Mouse (Mus musculus) midbrain, embryonic 13.5 days (tissue): Measurements from ENCODE around the gene Sestd1. TPM values are rescaled to one million over a fixed set of nuclear protein-coding genes. Genes with fewer than 3 reads are reported as not detected.

Experiments
- ATAC-seq: fragments of 200-750 bp; cut with Nextera tagmentation; 2 replicates; pipeline ENCODE4 v1.8.0; 2017; ENCODE audit warnings: mild to moderate bottlenecking, moderate TSS enrichment, moderate library complexity
- H3K27ac ChIP-seq: fragments of 300-500 bp; sonication (generic); 2 replicates; pipeline ENCODE4 v1.5.1; 2015; ENCODE audit warnings: inconsistent platforms, mild to moderate bottlenecking, moderate library complexity
- H3K27me3 ChIP-seq: fragments of 300-500 bp; sonication (generic); 2 replicates; pipeline ENCODE4 v1.6.1; 2015; ENCODE audit warnings: mild to moderate bottlenecking, inconsistent platforms
- H3K36me3 ChIP-seq: fragments of 300-500 bp; sonication (generic); 2 replicates; pipeline ENCODE4 v1.6.1; 2015; ENCODE audit warnings: mild to moderate bottlenecking, inconsistent platforms
- H3K4me1 ChIP-seq: fragments of 300-500 bp; sonication (generic); replicated peaks from 2 replicates; pipeline ENCODE4 v1.6.1; 2015; ENCODE audit warnings: inconsistent platforms
- H3K4me2 ChIP-seq: fragments of 300-500 bp; sonication (generic); replicated peaks from 2 replicates; pipeline ENCODE4 v1.6.1; 2015; ENCODE audit warnings: moderate library complexity, mild to moderate bottlenecking, inconsistent platforms
- H3K4me3 ChIP-seq: fragments of 300-500 bp; sonication (generic); replicated peaks from 2 replicates; pipeline ENCODE4 v1.5.1; 2015; ENCODE audit warnings: mild to moderate bottlenecking, inconsistent platforms
- H3K9ac ChIP-seq: fragments of 300-500 bp; sonication (generic); replicated peaks from 2 replicates; pipeline ENCODE4 v1.6.1; 2015; ENCODE audit warnings: mild to moderate bottlenecking, inconsistent platforms
- H3K9me3 ChIP-seq: fragments of 300-500 bp; sonication (generic); 2 replicates; pipeline ENCODE4 v1.6.1; 2016; ENCODE audit warnings: mild to moderate bottlenecking, inconsistent platforms
- WGBS: fragments of 180-500 bp; shearing (Covaris S2); methylation state at CpG from one replicate; pipeline ENCODE4 v1.1.7; 2015; 5-methylcytosine and 5-hydroxymethylcytosine counted together
- polyA plus RNA-seq: library from polyadenylated mRNA; unstranded; fragments of >200 nt; fragmentation: Nextera tagmentation; extraction: Ambion mirVana; gene quantifications from 2 replicates; pipeline ENCODE4 v1.2.1, GENCODE M21; 2015

Gene Sestd1
- polyA plus RNA-seq, 1 experiment from 2014 or later, result 28.2 TPM

DNA sequence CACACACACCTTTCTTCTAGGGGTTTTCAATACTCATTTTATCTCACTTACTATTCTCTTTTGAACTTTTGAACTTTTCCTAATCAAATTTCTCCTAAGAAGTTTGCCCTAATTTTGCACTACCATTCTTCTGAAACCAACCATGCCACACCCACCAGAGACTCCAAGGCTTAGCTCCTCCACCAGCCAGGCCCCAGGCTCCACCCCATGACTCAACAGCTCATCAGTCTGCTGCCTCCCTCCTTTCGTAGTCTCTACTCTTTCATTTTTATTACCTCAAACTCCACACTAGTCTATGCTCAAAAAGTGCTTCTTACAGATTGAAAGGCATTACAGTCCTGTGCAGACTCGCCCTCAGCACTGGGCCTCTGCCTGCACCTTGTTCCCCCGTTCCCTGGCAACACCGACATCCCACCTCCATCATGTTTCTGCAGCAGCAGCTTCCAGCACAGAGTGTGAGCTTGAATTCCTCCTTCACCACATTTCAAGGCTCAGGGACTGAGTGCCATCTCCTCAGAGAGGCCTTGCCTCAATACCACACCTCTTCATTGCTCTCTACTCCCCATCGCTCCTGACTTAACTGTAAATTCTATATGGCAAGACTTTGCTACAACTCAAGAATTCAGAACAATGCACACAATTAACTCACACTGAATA, 79.3 kb downstream of the Sestd1 start:
- no peak for ATAC-seq
- no peaks in the 10 kb centered on the region for H3K27me3 ChIP-seq
- H3K9me3 ChIP-seq, result no peaks in the 10 kb centered on the region
- H3K9ac ChIP-seq, result no peak overlapping the region
- H3K4me2 ChIP-seq, result no peak overlapping the region
- no peak overlapping the region for H3K4me3 ChIP-seq
- H3K27ac ChIP-seq, result no peak overlapping the region
- H3K4me1 ChIP-seq, result no peaks in the 10 kb centered on the region
- WGBS, result 90% methylated on average over 5 of the region's 5 CpGs
- H3K36me3 ChIP-seq, result peaks cover 16% of the 10 kb centered on the region

DNA sequence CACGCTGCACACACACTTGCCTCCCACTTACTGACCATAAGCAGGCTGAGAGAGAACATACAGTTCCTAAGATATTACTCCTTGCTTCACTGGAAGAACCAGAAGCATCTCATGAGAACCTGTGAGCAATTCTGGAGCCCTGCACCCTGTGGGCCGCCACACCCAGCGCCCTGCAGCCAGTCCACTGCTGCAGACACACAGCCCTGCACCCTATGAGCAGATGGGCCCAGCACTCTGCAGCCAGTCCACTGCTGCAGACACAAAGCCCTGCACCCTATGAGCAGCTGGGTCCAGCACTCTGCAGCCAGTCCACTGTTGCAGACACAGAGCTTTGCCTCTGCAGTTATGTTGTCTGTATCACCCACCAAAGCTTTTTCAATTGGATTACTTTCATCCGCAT, 80.0 kb downstream of the Sestd1 start:
- 93% methylated on average over 4 of the region's 4 CpGs for WGBS
- peak; percentile 37; the same call in 1 of the 2 replicates for ATAC-seq
- H3K27ac ChIP-seq, result no peak overlapping the region

DNA sequence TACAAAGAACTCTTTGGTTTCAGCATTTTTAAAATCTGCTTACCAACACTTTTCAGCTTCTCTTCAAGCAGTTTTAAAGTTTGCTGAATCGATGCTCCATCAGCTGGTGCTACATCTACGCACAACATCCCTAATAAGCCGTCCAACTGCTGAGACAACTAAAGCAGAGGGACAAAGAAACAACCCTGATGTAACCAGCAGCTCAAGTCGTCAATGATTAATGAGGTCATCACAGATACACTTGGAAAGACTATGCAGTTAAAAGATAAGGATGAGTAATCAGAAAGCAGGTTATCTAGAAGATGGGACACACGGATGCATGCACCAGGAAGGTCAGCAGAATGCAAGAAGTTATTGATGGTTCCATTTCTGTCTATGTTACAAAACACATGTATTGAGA, 82.1 kb downstream of the Sestd1 start:
- no peak overlapping the region for H3K27ac ChIP-seq
- no peak overlapping the region for H3K9ac ChIP-seq
- no peaks in the 10 kb centered on the region for H3K9me3 ChIP-seq
- no peaks in the 10 kb centered on the region for H3K27me3 ChIP-seq
- H3K4me2 ChIP-seq, result no peak overlapping the region
- peaks cover 36% of the 10 kb centered on the region for H3K36me3 ChIP-seq
- WGBS, result 86% methylated on average over 5 of the region's 5 CpGs
- ATAC-seq, result no peak
- H3K4me3 ChIP-seq, result no peak overlapping the region
- H3K4me1 ChIP-seq, result no peaks in the 10 kb centered on the region

More for the DNA sequence above, 80.0 kb downstream of the Sestd1 start:
- Histone ChIP-seq H3K36me3 (peaks cover 15% of the 10 kb centered on the region), H3K4me1 (no peaks in the 10 kb centered on the region), H3K4me3 (no peak overlapping the region), H3K9me3 (no peaks in the 10 kb centered on the region), H3K27me3 (no peaks in the 10 kb centered on the region), H3K4me2 (no peak overlapping the region), H3K9ac (no peak overlapping the region)

DNA sequence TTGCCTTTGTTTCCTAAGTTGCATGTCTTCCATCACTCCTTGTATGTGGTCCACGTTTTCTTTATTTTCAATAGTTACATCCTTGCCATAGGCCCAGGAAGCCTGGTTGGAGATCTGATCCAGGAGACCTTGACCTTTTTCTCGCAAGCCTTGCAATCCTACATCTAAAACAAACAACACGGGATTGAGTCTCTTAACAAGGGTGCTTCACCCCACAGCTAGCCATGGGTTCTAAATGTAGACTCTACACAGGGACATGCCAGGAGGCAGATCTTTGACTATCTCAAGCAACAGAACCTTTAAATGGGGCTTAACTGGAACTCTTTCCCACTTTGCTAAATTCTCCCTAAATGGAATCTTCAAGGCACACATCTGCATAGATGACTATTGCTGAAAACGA, 83.6 kb downstream of the Sestd1 start:
- Histone ChIP-seq H3K9me3 (no peaks in the 10 kb centered on the region), H3K27me3 (no peaks in the 10 kb centered on the region), H3K9ac (no peak overlapping the region), H3K4me3 (no peak overlapping the region), H3K27ac (no peak overlapping the region), H3K4me1 (no peaks in the 10 kb centered on the region), H3K36me3 (peaks cover 39% of the 10 kb centered on the region), H3K4me2 (no peak overlapping the region)
- WGBS, result 95% methylated on average over 4 of the region's 4 CpGs
- ATAC-seq, result no peak

DNA sequence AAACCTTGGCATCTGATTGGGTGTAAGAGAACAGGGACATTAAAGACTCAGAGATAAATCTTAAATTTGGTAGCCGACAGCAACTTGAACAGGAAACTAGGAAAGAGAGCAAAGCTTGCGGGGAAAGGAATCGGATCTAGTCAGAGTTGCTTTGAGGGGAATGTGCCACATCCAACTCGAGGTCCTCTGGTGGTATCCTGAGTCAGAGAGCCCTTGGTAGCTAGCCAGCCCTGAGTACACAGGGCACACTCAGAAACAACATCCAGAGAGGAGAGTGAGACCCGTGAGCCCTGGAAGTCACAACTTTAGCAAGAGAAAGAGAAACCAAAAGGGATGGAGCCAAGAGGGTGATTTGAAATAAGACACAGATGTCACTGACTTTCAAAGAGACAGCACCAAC, 85.3 kb downstream of the Sestd1 start:
- ATAC-seq, result no peak
- H3K27ac ChIP-seq, result no peak overlapping the region
- H3K4me3 ChIP-seq, result no peak overlapping the region
- H3K36me3 ChIP-seq, result peaks cover 51% of the 10 kb centered on the region
- 93% methylated on average over 5 of the region's 5 CpGs for WGBS
- no peak overlapping the region for H3K4me2 ChIP-seq
- no peaks in the 10 kb centered on the region for H3K27me3 ChIP-seq
- no peaks in the 10 kb centered on the region for H3K9me3 ChIP-seq
- no peaks in the 10 kb centered on the region for H3K4me1 ChIP-seq
- no peak overlapping the region for H3K9ac ChIP-seq

DNA sequence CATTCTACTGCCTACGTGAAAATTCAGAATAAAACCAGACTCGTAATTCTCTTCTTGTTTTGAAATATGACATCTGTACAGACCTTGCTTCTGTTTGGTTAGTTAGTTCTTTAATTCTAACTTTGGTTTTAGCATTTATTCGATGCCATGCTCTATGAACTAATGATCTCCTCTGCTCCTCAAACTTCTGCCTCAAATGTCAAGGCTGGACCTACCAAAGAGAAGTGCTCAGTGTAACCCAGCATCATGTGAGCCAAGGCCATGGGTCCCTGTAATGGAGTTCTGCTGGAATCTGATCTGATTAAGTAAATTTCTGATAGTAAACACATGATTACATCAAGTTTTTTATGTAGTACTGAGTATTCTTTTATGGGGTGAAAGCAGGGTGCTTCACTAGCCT, 88.6 kb downstream of the Sestd1 start:
- no peak overlapping the region for H3K27ac ChIP-seq
- peaks cover 75% of the 10 kb centered on the region for H3K36me3 ChIP-seq
- no peaks in the 10 kb centered on the region for H3K4me1 ChIP-seq
- H3K9me3 ChIP-seq, result no peaks in the 10 kb centered on the region
- ATAC-seq, result no peak
- H3K4me2 ChIP-seq, result no peak overlapping the region
- WGBS, result 99% methylated on average over 3 of the region's 3 CpGs
- no peak overlapping the region for H3K9ac ChIP-seq
- H3K27me3 ChIP-seq, result no peaks in the 10 kb centered on the region
- H3K4me3 ChIP-seq, result no peak overlapping the region

DNA sequence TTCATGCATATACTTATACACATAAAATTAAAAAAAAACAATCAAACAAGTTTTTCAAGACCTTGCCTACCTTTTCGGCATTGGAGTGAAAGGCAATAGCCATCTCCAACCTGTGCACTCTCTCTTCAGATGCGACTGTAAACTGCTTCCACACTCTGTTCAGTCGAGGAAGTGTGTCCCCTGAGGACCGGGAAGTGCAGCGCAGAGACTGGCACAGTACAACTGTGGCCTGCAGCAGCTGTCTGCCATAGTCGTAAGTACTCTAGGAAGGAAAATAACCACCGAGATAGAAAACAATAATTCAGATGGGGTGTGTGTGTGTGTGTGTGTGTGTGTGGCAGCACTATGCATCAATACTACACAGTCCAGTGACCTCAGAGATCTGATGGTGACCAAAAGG, 89.5 kb downstream of the Sestd1 start:
- no peak overlapping the region for H3K9ac ChIP-seq
- 98% methylated on average over 7 of the region's 7 CpGs for WGBS
- peaks cover 77% of the 10 kb centered on the region for H3K36me3 ChIP-seq

DNA sequence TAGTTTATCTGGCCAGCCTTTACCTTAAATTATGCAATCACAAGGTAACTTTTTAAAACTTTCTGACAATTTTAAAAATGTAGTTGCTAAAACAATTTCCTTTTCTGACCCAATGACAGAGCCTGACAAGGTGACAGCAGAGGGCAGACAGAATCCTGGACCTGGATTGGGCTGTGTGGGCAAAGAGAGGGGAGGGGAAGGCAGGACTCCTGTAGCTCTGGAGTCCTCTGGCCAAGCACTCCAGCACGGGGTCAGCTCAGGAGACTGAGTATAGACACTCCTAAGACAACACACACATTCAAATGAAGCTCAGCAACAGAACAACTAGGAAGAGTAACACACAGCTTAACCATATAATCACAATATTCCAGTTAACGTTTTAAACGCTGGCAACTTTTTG, 90.1 kb downstream of the Sestd1 start:
- Histone ChIP-seq H3K4me3 (no peak overlapping the region), H3K36me3 (peaks cover 77% of the 10 kb centered on the region)

More for the DNA sequence above, 89.5 kb downstream of the Sestd1 start:
- ATAC-seq, result no peak
- Histone ChIP-seq H3K4me1 (no peaks in the 10 kb centered on the region), H3K27ac (no peak overlapping the region), H3K9me3 (no peaks in the 10 kb centered on the region), H3K4me2 (no peak overlapping the region), H3K4me3 (no peak overlapping the region), H3K27me3 (no peaks in the 10 kb centered on the region)

DNA sequence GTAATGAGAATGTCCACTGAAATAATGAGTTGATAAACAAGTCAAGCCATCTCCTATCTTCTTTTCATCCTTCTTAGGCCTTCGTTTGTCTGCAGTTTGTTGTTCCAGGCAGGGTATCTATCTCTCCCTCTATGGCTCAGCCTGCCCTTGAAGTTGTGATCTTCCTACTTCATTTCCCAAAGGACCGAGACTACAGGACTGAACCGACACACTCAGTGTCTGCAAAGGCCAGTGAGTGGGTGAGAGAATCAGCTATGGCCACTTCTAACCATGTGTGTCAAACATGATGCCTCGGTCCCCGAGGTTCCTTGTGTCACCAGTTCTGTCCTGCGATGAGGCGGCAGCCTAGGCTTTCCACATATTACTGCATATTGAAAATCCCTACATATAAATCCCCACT, 90.7 kb downstream of the Sestd1 start:
- ATAC-seq, result no peak
- no peaks in the 10 kb centered on the region for H3K4me1 ChIP-seq
- no peak overlapping the region for H3K27ac ChIP-seq
- H3K4me3 ChIP-seq, result no peak overlapping the region
- no peaks in the 10 kb centered on the region for H3K27me3 ChIP-seq
- no peak overlapping the region for H3K4me2 ChIP-seq
- WGBS, result 94% methylated on average over 7 of the region's 7 CpGs
- peaks cover 75% of the 10 kb centered on the region for H3K36me3 ChIP-seq
- no peaks in the 10 kb centered on the region for H3K9me3 ChIP-seq
- no peak overlapping the region for H3K9ac ChIP-seq

More for the DNA sequence above, 90.1 kb downstream of the Sestd1 start:
- Histone ChIP-seq H3K27me3 (no peaks in the 10 kb centered on the region), H3K27ac (no peak overlapping the region), H3K9me3 (no peaks in the 10 kb centered on the region), H3K4me1 (no peaks in the 10 kb centered on the region), H3K4me2 (no peak overlapping the region), H3K9ac (no peak overlapping the region)
- no peak for ATAC-seq
- 88% methylated on average over 3 of the region's 3 CpGs for WGBS

DNA sequence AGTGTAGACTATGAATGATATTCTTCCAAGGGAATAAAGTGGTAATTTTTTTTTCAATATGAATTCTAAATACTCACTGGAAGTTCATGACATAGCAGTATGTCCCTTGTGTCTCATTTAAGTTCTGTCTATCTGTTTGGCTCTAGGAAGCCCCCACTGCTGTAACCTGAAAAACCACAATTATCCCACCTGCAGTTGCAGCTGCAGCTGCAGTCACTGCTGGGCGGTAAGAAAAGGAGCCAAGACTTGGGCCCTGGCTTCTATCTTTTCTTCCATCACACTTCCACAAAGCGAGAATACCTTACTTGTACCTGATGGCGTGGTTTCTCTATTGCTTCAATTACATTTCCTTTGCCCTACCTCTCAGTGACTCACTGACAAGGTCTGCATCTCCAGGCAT, 92.9 kb downstream of the Sestd1 start:
- H3K9ac ChIP-seq, result no peak overlapping the region
- H3K27me3 ChIP-seq, result no peaks in the 10 kb centered on the region
- no peak overlapping the region for H3K27ac ChIP-seq
- 98% methylated on average over 3 of the region's 3 CpGs for WGBS
- no peaks in the 10 kb centered on the region for H3K4me1 ChIP-seq
- H3K4me3 ChIP-seq, result no peak overlapping the region
- H3K9me3 ChIP-seq, result no peaks in the 10 kb centered on the region
- ATAC-seq, result no peak
- peaks cover 71% of the 10 kb centered on the region for H3K36me3 ChIP-seq
- H3K4me2 ChIP-seq, result no peak overlapping the region

DNA sequence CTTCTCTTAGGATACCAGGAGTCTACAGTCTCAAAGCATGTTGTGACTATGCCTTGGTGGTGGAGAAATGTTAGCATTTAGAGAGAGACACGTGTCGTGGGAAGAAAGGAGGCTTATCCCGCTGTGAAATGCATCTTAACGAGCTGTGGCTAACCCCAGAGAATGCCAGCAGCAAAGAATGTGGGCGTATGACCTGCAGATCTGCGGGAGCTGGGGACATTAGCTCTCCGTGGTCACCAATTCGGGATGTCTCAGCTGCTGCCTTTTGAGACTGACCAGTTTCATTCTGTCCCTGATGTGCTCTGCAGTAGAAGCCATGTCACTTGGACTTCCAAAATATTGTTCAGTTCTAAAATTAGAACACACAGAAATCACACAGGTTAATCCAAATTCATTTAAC, 93.5 kb downstream of the Sestd1 start:
- no peak overlapping the region for H3K4me3 ChIP-seq
- H3K4me2 ChIP-seq, result no peak overlapping the region
- no peak for ATAC-seq
- no peaks in the 10 kb centered on the region for H3K9me3 ChIP-seq
- no peaks in the 10 kb centered on the region for H3K27me3 ChIP-seq
- 56% methylated on average over 8 of the region's 8 CpGs for WGBS
- H3K27ac ChIP-seq, result no peak overlapping the region
- no peak overlapping the region for H3K9ac ChIP-seq
- H3K36me3 ChIP-seq, result peaks cover 65% of the 10 kb centered on the region
- no peaks in the 10 kb centered on the region for H3K4me1 ChIP-seq

DNA sequence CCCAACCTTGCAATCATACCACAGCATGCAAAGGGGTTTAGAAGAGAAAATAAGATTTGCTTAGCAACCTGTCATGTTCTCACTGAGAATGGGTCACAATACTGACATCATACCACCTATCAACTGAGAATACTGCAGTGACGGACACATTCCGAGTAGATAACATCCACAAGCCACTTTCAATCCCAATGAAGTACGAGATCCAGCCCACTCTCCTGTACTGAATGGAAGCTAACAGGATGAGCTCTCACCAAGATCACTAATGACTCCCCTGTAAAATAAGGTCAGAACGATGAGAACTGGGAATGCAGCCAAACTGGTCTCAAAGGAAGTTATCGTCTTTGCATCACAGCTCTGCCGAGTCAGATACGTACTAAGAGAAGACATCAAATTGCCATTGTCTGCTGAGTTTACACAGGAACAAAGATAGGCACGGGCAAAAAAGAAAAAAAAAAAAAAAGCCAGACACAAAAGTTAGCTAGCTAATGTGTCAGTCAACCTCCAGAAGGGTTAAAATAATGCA, 96.3 kb downstream of the Sestd1 start:
- Histone ChIP-seq H3K9me3 (no peaks in the 10 kb centered on the region), H3K27me3 (no peaks in the 10 kb centered on the region), H3K4me1 (no peaks in the 10 kb centered on the region), H3K9ac (no peak overlapping the region), H3K4me3 (no peak overlapping the region), H3K36me3 (peaks cover 42% of the 10 kb centered on the region), H3K4me2 (no peak overlapping the region), H3K27ac (no peak overlapping the region)
- 65% methylated on average over 8 of the region's 8 CpGs for WGBS
- ATAC-seq, result no peak

DNA sequence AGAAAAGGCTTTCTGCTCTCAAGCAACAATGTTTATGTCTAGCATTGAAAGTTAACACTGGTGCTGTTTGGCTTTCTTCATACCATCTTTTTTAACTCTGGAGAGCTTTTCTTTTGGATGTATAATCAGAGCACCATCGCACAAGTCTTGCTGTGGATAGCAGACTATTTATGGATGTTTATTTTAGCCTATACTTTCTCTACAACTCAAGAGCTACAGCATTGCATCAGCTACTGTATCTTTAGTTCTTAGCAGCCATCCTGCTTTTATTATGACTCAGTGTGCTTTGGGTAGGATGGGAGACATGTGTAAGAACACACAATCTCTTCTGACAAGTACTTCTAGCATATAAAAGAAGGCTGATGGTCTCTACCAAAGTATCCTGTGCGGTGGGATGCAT, 96.7 kb downstream of the Sestd1 start:
- no peaks in the 10 kb centered on the region for H3K4me1 ChIP-seq
- 97% methylated on average over 2 of the region's 2 CpGs for WGBS
- H3K27me3 ChIP-seq, result no peaks in the 10 kb centered on the region
- no peak overlapping the region for H3K9ac ChIP-seq
- H3K4me2 ChIP-seq, result no peak overlapping the region
- peaks cover 38% of the 10 kb centered on the region for H3K36me3 ChIP-seq
- no peak overlapping the region for H3K27ac ChIP-seq
- ATAC-seq, result no peak
- no peaks in the 10 kb centered on the region for H3K9me3 ChIP-seq
- no peak overlapping the region for H3K4me3 ChIP-seq
